Mouse (Mus musculus) myocyte (in vitro differentiated cells): ENCODE results near the gene Triobp.

Experiments used
- MAX ChIP-seq: IDR thresholded peaks from one replicate; pipeline ENCODE4 v1.6.1; 2011; ENCODE audit warnings: low read depth, mild to moderate bottlenecking, control low read depth
- MYOD1 ChIP-seq, 3 experiments: IDR thresholded peaks; one replicate each; pipeline ENCODE4 v1.6.1; 2011; ENCODE audit warnings: control low read depth in 2 of 3, low read depth in 2 of 3, mild to moderate bottlenecking in 2 of 3, moderate library complexity in 1 of 3; ENCODE audit not compliant: insufficient read length in 2 of 3, control insufficient read depth in 1 of 3
- POLR2A ChIP-seq: IDR thresholded peaks from one replicate; pipeline ENCODE4 v1.6.1; 2011; ENCODE audit warnings: low read depth, mild to moderate bottlenecking, control low read depth, moderate library complexity; ENCODE audit not compliant: insufficient read length
- TCF12 ChIP-seq: IDR thresholded peaks from one replicate; pipeline ENCODE4 v1.6.1; 2011; ENCODE audit warnings: mild to moderate bottlenecking, control low read depth; ENCODE audit not compliant: poor library complexity, insufficient read depth, severe bottlenecking
- USF1 ChIP-seq: IDR thresholded peaks from one replicate; pipeline ENCODE4 v1.6.1; 2011; ENCODE audit warnings: low read depth, mild to moderate bottlenecking, control low read depth, moderate library complexity

GRCm38 (mm10) chr15:78901422-78901789, 46.1 kb upstream of the Triobp start:
- no peak for TF ChIP-seq POLR2A
- TF ChIP-seq USF1: no peak
- TF ChIP-seq TCF12: no peak
- TF ChIP-seq MAX: no peak
- TF ChIP-seq MYOD1 (IDR thresholded peaks at IDR 0.05; ENCODE audit: control insufficient read depth in 1 of 3, insufficient read length in 2 of 3, low read depth in 2 of 3): no peak
